Mouse (Mus musculus): ENCODE data around the gene Olfr558.
A peak's percentile ranks its signal among the peaks of the same experiment; 100 is the strongest.

Gene Olfr558

GRCm38 (mm10) chr7:102701915-102702314, at the start of gene Olfr558:
TSS of gene Olfr558 (plus strand) at chr7:102702215.
- DNase-seq (ENCODE audit: extremely low read depth, low read depth, low spot score) = no peak

- no peak for DNase-seq (ENCODE audit: extremely low read depth, low read depth, low spot score)
Observed at GRCm38 (mm10) chr7:102658523-102658922, 43.5 kb upstream of the Olfr558 start, which contains the start of gene Olfr555. TSS of gene Olfr555 (plus strand) at chr7:102658823.

GRCm38 (mm10) chr7:102664599-102664998, 37.4 kb upstream of the Olfr558 start, which contains the start of gene Olfr556:
TSS of gene Olfr556 (plus strand) at chr7:102664899.
- DNase-seq (ENCODE audit: extremely low read depth, low read depth, low spot score) = no peak

GRCm38 (mm10) chr7:102665378-102665777, 36.6 kb upstream of the Olfr558 start:
- DNase-seq (ENCODE audit: extremely low read depth, low read depth, low spot score) = no peak

GRCm38 (mm10) chr7:102676225-102676624, 25.8 kb upstream of the Olfr558 start:
- DNase-seq (ENCODE audit: extremely low read depth, low read depth, low spot score) = no peak

- no peak for DNase-seq (ENCODE audit: extremely low read depth, low read depth, low spot score)
Observed at GRCm38 (mm10) chr7:102681916-102682315, 20.1 kb upstream of the Olfr558 start.

- peak; percentile 66 for DNase-seq (ENCODE audit: extremely low read depth, low read depth, low spot score)
Observed at GRCm38 (mm10) chr7:102686944-102687501, 15.0 kb upstream of the Olfr558 start, which contains the start of gene Trim68. TSS of gene Trim68 (minus strand) at chr7:102687327.

- no peak for DNase-seq (ENCODE audit: extremely low read depth, low read depth, low spot score)
Observed at GRCm38 (mm10) chr7:102695358-102696125, 6.5 kb upstream of the Olfr558 start, which contains the start of gene Olfr557. TSS of gene Olfr557 (plus strand) at chr7:102695910.

- DNase-seq (ENCODE audit: extremely low read depth, low read depth, low spot score) = no peak
Observed at GRCm38 (mm10) chr7:102698461-102698860, 3.6 kb upstream of the Olfr558 start.

- DNase-seq (ENCODE audit: extremely low read depth, low read depth, low spot score) = no peak
Observed at GRCm38 (mm10) chr7:102718970-102719369, 17.0 kb downstream of the Olfr558 start, which contains the start of gene Olfr33. TSS of gene Olfr33 (minus strand) at chr7:102719070.

GRCm38 (mm10) chr7:102727391-102727790, 25.4 kb downstream of the Olfr558 start, which contains the start of gene Olfr559:
TSS of gene Olfr559 (minus strand) at chr7:102727491.
- no peak for DNase-seq (ENCODE audit: extremely low read depth, low read depth, low spot score)

- DNase-seq (ENCODE audit: extremely low read depth, low read depth, low spot score) = no peak
Observed at GRCm38 (mm10) chr7:102733793-102734192, 31.8 kb downstream of the Olfr558 start.

- no peak for DNase-seq (ENCODE audit: extremely low read depth, low read depth, low spot score)
Observed at GRCm38 (mm10) chr7:102737705-102738104, 35.7 kb downstream of the Olfr558 start.

GRCm38 (mm10) chr7:102752086-102752485, 50.1 kb downstream of the Olfr558 start:
- DNase-seq (ENCODE audit: extremely low read depth, low read depth, low spot score) = no peak

- no peak for DNase-seq (ENCODE audit: extremely low read depth, low read depth, low spot score)
Observed at GRCm38 (mm10) chr7:102759266-102759665, 57.3 kb downstream of the Olfr558 start, which contains the start of the genes Olfr560 and Olfr78. TSS of gene Olfr560 (minus strand) at chr7:102759366. TSS of gene Olfr78 (minus strand) at chr7:102759471.
